Comparison of ENCODE assay signal across 7 mouse cellular contexts in genomic region chr7:35396542-35397168, GRCm38 (mm10). TPM values are rescaled to one million over a fixed set of nuclear protein-coding genes. Genes with fewer than 3 reads are reported as not detected.
DNase-seq lines count a peak whose midpoint lies in the region; ATAC-seq lines count a peak whose summit lies in the region.

Gene Faap24, minus strand, starts transcription at chr7:35396836.
Gene Cep89, plus strand, starts transcription at chr7:35397035.

- no peaks in the 10 kb centered on the region for H3K27me3 ChIP-seq in embryonic facial prominence, embryonic 11.5 days (ENCODE audit: control insufficient read depth, insufficient read depth, low read length)
- no peaks in the 10 kb centered on the region for H3K27me3 ChIP-seq in limb, embryonic 10.5 days (ENCODE audit: low read depth, poor library complexity, severe bottlenecking)
- no peaks in the 10 kb centered on the region for H3K27me3 ChIP-seq in midbrain, embryonic 13.5 days

- no peaks in the 10 kb centered on the region for H3K4me1 ChIP-seq in embryonic facial prominence, embryonic 11.5 days (ENCODE audit: control insufficient read depth, insufficient read depth, low read length)
- peaks cover 19% of the 10 kb centered on the region for H3K4me1 ChIP-seq in limb, embryonic 10.5 days
- peaks cover 23% of the 10 kb centered on the region for H3K4me1 ChIP-seq in midbrain, embryonic 13.5 days (replicated peaks)

- peak; percentile 93 for DNase-seq in adrenal gland, postnatal 14 days
- peak; percentile 97 for DNase-seq in embryonic facial prominence, embryonic 11.5 days (ENCODE audit: low spot score)
- DNase-seq in kidney, adult 11 months = peak; percentile 97
- peak; percentile 98 for DNase-seq in limb, embryonic 10.5 days (ENCODE audit: low spot score)
- peak; percentile 90 for DNase-seq in spleen, adult 12 weeks (ENCODE audit: low spot score)

- peak; percentile 94 for ATAC-seq in embryonic facial prominence, embryonic 11.5 days (replicated peaks; ENCODE audit: insufficient number of reproducible peaks, low FRiP score, low TSS enrichment, low read depth)
- peak; percentile 93 for ATAC-seq in granulocyte monocyte progenitor cell, adult 5-6 weeks (replicated peaks; ENCODE audit: poor library complexity, severe bottlenecking)
- ATAC-seq in midbrain, embryonic 13.5 days = peak; percentile 99

- peak within 1 kb of the TSS; percentile 67 for H3K4me3 ChIP-seq in embryonic facial prominence, embryonic 11.5 days (ENCODE audit: low read depth, low read length)
- peak within 1 kb of the TSS; percentile 76 for H3K4me3 ChIP-seq in limb, embryonic 10.5 days
- H3K4me3 ChIP-seq in midbrain, embryonic 13.5 days (replicated peaks) = peak within 1 kb of the TSS; percentile 71

- no peak within 1 kb of the TSS for H3K27ac ChIP-seq in embryonic facial prominence, embryonic 11.5 days (replicated peaks; ENCODE audit: low read depth, low read length)
- peak within 1 kb of the TSS; percentile 83 for H3K27ac ChIP-seq in limb, embryonic 10.5 days
- H3K27ac ChIP-seq in midbrain, embryonic 13.5 days = no peak within 1 kb of the TSS

- WGBS in embryonic facial prominence, embryonic 11.5 days = under 1% methylated on average over 28 of the region's 28 CpGs
- WGBS in limb, embryonic 10.5 days = under 1% methylated on average over 28 of the region's 28 CpGs
- under 1% methylated on average over 28 of the region's 28 CpGs for WGBS in midbrain, embryonic 13.5 days

- H3K36me3 ChIP-seq in embryonic facial prominence, embryonic 11.5 days (replicated peaks; ENCODE audit: control insufficient read depth, insufficient read depth, low read depth, low read length) = no peaks in the 10 kb centered on the region
- H3K36me3 ChIP-seq in limb, embryonic 10.5 days = peaks cover 66% of the 10 kb centered on the region
- H3K36me3 ChIP-seq in midbrain, embryonic 13.5 days = peaks cover 54% of the 10 kb centered on the region

- peak within 1 kb of the TSS; percentile 62 for H3K9ac ChIP-seq in embryonic facial prominence, embryonic 11.5 days (replicated peaks; ENCODE audit: low read length)
- peak within 1 kb of the TSS; percentile 75 for H3K9ac ChIP-seq in midbrain, embryonic 13.5 days (replicated peaks)

- no peaks in the 10 kb centered on the region for H3K9me3 ChIP-seq in embryonic facial prominence, embryonic 11.5 days (replicated peaks; ENCODE audit: control insufficient read depth, low read length)
- 0 out of 2 replicates have a peak, but pooled peaks cover 2% of the 10 kb centered on the region for H3K9me3 ChIP-seq in limb, embryonic 10.5 days (replicated peaks)
- no peaks in the 10 kb centered on the region for H3K9me3 ChIP-seq in midbrain, embryonic 13.5 days

- H3K4me2 ChIP-seq in embryonic facial prominence, embryonic 11.5 days (ENCODE audit: low read depth, low read length) = peak within 1 kb of the TSS; percentile 73
- peak within 1 kb of the TSS; percentile 83 for H3K4me2 ChIP-seq in midbrain, embryonic 13.5 days (replicated peaks)

RNA-seq across cellular contexts. Expression of gene Faap24, which starts in this region (rescaled TPM):
- total RNA-seq in adrenal gland, postnatal 14 days (2021) = 5.6 and 8.4 TPM in 2 replicates
- 19.4 and 20.1 TPM in 2 replicates for polyA plus RNA-seq in embryonic facial prominence, embryonic 11.5 days (2014; fragmentation: Nextera tagmentation; extraction: Ambion mirVana)
- 15.7 and 16.8 TPM in 2 replicates for total RNA-seq in granulocyte monocyte progenitor cell, adult 5-6 weeks (2014; fragmentation: Nextera tagmentation)
- 11.3 and 14.3 TPM in 2 replicates for total RNA-seq in granulocyte monocyte progenitor cell, adult 5-6 weeks (2017)
- 18.2 and 18.7 TPM in 2 replicates for polyA plus RNA-seq in limb, embryonic 10.5 days (2016; fragmentation: Nextera tagmentation; extraction: Ambion mirVana)
- polyA plus RNA-seq in midbrain, embryonic 13.5 days (2015; fragmentation: Nextera tagmentation; extraction: Ambion mirVana) = 21.9 and 22.8 TPM in 2 replicates

RNA-seq across cellular contexts. Expression of gene Cep89, which starts in this region (rescaled TPM):
- total RNA-seq in adrenal gland, postnatal 14 days (2021) = 16.9 and 18.4 TPM in 2 replicates
- 37.5 and 41.1 TPM in 2 replicates for polyA plus RNA-seq in embryonic facial prominence, embryonic 11.5 days (2014; fragmentation: Nextera tagmentation; extraction: Ambion mirVana)
- total RNA-seq in granulocyte monocyte progenitor cell, adult 5-6 weeks (2014; fragmentation: Nextera tagmentation) = 5.7 and 7.2 TPM in 2 replicates
- 8.4 and 10.6 TPM in 2 replicates for total RNA-seq in granulocyte monocyte progenitor cell, adult 5-6 weeks (2017)
- polyA plus RNA-seq in limb, embryonic 10.5 days (2016; fragmentation: Nextera tagmentation; extraction: Ambion mirVana) = 59.0 and 64.4 TPM in 2 replicates
- polyA plus RNA-seq in midbrain, embryonic 13.5 days (2015; fragmentation: Nextera tagmentation; extraction: Ambion mirVana) = 36.2 and 38.3 TPM in 2 replicates
